Mouse (Mus musculus) B cell, adult 2 months (primary cell): ENCODE results near the gene Sppl3.
A peak's percentile ranks its signal among the peaks of the same experiment; 100 is the strongest.

Source experiments
- DNase-seq, 2 experiments: peaks; one replicate each; pipeline ENCODE4 v3.0.0; 2022

Gene Sppl3

DNA sequence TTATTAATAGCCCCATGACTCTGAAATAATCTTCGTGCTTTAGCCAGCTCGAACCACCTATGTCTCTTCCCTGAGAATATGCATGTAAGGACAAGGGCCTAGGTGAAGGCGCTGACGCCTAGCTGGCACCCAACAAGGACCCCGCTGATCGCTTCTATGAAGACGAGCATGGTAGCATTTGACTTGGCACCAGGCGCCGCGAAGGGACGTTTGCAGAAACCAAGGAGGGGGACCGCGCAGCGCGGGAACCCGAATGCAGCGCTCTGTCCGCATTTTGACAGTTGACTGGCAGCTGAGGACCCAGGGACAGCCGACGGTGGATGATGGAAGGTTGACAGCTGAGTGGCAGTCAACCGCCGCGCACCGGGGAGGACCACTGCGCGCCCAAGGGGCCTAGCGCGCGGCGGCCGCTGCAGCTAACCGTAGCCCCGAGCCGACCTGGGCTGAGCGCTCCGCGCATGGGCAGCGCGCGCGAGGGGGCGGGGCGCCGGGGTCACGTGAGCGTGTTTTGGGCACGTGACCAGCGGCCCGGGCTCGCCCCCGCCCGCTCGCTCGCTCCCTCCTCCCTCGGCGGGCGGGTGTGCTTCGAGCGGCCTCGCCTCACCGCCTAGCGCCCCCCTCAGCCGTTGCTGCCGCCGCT is at the start of gene Sppl3:
Gene Sppl3 (plus strand): TSS at position 561 of the 640 bp plus-strand sequence.
- peak; percentile 98 to 99 for DNase-seq

DNA sequence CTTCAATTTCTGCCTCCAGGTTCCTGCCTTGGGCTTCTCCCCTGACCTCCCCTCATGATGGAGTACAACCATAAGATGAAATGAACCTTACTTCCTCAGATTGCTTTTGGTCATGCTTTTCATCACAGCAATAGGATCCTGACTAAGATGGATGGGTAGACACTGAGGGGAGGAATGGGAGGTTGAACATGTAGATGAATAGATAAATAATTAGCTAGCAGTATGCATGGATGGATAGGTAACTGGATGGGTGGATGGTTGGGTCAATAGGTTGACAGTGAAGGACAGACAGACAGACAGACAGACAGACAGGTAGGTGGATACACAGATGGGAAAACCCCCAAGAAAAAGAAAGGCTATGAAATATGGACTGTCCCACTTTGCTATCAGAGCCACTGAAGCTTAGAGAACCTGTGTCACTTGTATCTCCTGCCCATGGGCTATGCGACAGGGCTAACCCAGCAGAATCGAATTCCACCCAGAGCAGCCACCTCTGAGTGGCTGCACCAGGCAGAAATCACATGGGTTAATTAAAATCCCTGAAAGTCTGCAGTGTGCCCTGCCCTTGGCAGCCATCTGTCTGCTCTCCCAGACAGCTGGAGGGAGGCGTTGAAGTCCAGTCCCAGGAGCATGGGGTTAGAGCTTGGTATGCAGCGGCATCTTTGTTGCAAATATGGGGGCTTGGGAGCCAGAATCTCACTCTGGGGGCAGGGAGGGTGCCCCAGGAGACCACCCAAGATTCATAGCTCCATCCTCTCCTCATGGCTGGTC is 49.2 kb upstream of the Sppl3 start:
- DNase-seq: no peak

- DNase-seq: no peak
Observed at GRCm38 (mm10) chr5:114964315-114964966, 46.5 kb upstream of the Sppl3 start.

- DNase-seq: no peak
Observed at GRCm38 (mm10) chr5:114964967-114965898, 45.7 kb upstream of the Sppl3 start.

- peak; percentile 41 to 49 for DNase-seq
Observed at GRCm38 (mm10) chr5:114967523-114968268, 43.2 kb upstream of the Sppl3 start.

DNA sequence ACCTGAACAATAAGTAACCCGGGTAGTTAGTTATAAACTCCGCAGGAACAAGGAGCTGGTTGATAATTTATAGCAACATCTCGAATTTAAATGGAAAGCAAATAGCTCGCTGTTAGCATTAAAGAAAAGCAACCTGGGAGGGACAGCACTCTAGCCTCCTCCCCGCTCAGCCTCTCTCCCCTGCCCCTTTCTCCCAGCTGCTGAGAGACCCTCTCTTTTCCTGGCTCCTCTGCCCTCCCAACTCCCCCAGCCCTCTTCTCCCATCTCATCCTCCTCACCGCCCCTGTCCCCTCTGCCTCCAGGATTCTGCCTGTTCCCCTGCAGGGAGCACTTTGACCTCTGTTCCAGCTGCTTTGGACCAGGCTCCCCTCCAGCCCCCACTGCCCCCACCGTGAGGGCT is 42.3 kb upstream of the Sppl3 start:
- DNase-seq: no peak

DNA sequence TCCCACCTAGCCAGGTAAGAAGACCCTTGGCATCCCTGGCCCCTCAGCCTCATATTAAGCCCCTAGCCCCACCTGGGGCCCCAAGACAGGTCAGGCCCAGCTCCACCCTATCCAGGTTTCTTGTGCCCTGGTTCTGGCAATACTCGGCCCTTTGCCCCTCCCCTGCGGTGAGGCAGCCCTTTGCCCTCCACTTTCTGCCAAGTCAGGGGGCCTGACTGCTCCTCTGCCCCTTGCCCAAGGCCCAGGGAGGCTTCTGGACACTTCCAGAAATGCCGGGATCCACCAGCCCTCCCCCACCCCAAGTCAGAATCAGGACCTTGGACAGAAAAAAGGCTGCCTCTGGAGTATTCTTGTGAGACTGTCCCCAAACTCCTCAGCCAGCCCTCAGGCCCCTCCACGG is 41.9 kb upstream of the Sppl3 start:
- no peak for DNase-seq

DNA sequence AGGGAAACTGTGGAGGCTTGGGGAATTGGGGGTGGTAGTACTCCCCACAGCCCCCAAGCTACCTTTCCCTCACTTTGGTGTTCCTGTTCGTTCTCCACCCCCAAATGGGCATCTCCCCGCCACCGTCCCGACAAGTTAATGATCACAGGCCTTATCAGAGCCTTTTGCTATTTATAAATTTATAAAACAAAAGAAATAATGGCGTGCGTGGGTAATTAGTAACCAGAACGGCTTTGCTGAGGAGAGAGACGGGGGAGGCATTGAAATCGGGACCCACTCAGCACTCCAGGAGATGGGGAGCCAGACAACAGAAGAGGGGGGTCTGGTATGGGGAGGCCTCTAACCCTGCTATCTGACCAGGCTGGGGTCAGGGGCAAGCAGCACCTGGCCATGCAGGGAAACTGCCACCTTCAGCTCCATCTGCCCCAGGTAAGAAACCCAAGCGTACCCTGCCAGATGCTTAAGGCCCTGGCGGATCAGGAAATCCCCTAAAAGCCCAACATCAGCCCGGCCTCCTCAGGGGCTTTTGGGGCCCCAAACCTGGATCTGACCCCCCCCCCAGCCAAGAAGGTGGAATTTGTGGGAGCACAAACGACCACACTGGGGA is 41.2 kb upstream of the Sppl3 start:
- no peak for DNase-seq

- no peak for DNase-seq
Observed at GRCm38 (mm10) chr5:114970824-114971227, 40.1 kb upstream of the Sppl3 start, which contains the start of gene Hnf1a. Gene Hnf1a, minus strand, starts transcription at chr5:114971094.

DNA sequence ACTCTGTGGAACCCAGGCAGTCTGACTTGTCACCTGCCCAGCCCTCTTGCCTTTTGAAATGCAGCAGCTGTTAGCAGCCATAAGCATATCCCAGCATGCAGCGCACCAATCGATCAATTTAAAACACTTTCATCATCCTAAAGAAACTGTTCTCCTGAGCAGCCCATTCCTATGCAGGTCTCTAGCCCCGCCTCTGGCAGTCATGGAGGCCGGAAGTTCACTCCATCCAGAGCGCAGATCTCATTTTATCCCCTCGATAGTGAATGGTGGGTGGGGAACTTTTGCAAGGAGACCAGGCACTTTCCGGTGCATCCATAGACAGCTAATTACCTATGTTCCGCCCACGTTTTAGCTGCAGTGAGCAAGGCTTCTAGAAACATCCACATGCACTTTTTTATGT is 38.7 kb upstream of the Sppl3 start:
- DNase-seq: no peak

GRCm38 (mm10) chr5:114973131-114973530 is 37.8 kb upstream of the Sppl3 start:
- no peak for DNase-seq

- no peak for DNase-seq
Observed at GRCm38 (mm10) chr5:114976935-114977334, 34.0 kb upstream of the Sppl3 start.

DNA sequence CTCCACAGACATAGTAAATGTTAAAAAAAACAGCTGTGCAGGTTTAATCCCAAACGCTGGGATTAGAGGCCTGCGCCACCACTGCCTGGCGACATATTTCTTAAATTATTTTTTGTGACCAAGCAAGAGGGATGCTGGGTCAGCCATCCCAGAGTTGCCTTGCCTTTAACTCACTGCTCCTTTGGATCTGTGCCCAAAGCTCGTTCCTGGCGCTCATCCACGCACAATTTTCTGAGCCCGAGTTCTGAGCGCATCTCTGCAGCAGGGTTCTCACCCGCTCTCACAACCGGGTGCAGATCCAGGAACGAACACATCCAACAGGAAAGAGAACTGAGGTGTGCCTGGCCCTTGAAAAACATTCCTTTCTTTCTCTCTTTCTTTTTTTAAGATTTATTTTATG is 32.5 kb upstream of the Sppl3 start:
- no peak for DNase-seq

- DNase-seq: peak in 1 of 2 experiments; percentile 46
Observed at GRCm38 (mm10) chr5:114978888-114979249, 32.1 kb upstream of the Sppl3 start.

DNA sequence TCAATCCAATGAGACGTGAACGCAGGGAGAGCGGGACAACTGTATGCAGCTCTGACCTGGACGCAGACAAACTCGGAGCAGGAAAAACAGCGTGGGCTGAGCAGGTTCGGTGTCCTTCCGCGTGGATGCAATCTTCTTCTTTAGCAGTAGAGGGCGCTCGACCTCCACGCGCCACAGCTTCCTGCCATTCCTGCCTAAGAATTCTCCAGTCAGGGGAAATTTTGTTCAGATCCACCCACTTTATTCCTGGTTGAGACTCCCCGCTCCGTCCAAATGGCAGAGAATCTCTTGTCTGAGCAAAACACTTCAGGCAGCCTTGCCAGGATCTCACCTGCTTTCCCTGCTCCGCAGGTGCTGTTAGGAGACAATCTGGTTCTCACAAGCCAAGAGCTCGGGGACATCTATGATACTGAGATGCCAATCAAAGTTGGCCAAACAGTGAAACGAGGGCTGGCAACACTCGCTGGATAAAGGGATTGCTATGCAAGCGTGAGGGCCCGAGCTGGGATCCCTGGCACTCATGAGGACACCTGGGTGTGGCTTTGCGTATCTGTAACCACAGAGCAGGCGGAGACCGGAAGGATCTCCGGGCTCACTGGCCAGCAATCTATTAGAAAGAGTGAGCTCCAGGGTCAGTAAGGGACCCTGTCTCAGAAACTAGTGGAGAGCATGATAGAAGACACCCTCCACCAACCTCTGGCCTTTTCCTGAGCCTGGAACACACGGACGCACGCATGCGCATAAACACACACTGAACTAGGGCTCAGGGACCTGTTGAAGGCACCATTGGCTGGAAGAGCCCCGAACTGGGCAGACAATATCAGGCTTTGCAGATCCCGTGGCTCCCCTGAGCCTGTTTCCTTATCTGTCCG is 31.5 kb upstream of the Sppl3 start:
- peak; percentile 71 to 80 for DNase-seq

DNA sequence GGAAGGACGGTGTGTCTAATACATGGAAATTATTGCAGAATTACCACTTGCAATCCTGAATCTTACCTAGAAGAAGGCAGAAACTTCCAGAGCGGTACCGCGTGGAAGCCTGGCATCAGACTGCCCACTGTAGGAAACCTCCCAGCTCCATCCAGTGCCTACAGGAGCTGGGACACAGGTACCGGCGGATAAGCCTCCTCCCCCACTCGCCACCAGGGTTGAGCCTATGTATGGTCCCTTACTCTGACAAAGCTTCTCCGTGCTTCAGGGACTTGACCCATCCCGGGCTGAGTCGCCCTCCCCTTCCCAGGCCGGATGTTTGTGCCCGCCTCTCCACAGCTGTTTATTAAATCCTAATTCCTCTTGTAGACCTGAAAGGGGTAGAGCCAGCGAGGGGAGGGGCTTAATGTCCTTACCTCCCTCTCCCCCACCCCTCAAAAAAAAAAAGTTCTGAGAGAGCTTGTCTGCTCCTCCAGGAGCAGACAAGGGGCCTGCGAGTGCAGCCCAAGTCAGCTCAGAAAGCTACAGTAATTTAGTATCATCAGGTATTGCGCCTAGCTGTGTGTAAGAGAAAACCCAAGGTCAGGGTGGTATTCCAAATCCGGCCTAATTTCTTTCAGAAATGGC is 30.7 kb upstream of the Sppl3 start:
- no peak for DNase-seq

GRCm38 (mm10) chr5:114982001-114982400 is 28.9 kb upstream of the Sppl3 start:
- no peak for DNase-seq

DNA sequence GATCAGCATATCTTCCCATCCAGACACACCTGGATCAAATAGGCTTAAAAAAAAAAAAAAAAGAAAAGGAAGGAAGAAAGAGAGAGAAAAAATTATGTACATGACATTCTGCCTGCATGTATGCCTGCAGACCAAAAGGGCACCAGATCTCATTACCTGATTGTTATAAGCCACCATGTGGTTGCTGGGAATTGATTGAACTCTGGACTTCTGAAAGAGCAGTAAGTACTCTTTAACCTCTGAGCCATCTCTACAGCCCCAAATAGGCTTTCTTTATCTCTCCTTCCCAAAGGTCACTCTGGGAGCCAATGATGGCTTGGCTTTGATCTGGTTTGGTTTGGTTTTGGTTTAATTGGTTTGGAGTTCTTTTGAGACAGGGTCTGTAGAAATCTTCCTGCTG is 25.9 kb upstream of the Sppl3 start:
- DNase-seq: no peak

GRCm38 (mm10) chr5:114996447-114996846 is 14.5 kb upstream of the Sppl3 start:
- no peak for DNase-seq

DNA sequence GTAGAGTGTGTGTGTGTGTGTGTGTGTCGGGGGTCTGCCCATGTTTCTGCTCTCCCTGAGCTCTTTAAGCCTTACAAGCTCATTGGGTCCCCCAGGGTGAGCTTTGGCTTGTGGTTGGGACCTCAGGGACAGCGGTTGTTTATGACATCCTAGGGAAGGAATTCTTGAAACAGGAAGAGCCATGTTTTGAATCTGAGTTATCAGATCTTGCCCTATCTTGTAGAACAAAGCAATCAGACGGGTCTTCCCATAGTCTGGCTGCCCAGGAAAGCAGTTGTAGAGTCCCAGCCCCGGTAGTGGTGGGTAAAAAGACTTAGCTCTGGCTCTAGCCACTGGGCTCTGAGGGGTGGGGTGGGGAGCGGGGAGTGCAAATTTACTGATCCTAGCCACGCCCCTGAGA is 13.6 kb upstream of the Sppl3 start:
- DNase-seq: no peak
